Mouse (Mus musculus) heart, adult 11 months (tissue): ENCODE measurements around the gene Gm47995.

ENCODE experiments used
- DNase-seq: peaks from one replicate; pipeline ENCODE4 v3.0.0; 2022

Gm47995 gene

DNA sequence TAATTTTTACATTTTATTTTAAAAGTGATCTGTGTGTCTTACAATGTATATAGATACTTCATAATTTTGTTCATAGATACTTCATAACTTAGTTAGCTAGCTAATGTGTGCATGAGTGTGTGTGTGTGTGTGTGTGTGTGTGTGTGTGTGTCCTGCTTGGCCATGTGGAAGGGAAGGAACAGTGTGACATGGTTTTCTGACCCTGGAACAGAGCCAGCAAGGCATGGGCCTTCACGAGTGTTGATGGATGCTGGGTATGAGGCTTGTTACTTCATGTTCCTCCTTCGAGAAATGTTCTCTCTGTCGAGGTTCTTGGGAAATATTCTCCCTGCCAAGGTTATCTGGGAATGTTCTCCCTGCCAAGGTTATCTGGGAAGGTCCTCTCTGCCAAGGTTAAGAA lies 35.5 kb downstream of the Gm47995 start:
- no peak for DNase-seq

DNA sequence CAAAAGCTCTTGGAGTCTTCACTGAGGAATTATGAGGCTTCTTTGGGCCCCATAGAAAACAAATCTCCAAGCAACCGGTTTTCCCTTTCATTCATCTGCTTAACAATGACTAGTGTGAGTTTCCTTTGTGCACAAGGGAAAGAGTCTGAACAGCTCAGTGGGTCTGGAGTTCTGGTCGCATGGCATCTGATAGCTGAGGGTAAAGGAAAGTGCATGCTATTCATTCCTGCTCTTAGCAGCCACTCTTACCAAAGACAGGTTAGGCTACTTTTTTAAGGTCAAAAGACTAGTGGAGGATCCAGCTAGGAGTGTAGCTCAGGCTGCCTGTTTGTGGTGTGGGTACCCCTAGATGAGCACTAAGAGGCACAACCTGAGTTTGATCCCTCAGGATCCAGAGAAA lies 37.3 kb downstream of the Gm47995 start:
- no peak for DNase-seq

DNA sequence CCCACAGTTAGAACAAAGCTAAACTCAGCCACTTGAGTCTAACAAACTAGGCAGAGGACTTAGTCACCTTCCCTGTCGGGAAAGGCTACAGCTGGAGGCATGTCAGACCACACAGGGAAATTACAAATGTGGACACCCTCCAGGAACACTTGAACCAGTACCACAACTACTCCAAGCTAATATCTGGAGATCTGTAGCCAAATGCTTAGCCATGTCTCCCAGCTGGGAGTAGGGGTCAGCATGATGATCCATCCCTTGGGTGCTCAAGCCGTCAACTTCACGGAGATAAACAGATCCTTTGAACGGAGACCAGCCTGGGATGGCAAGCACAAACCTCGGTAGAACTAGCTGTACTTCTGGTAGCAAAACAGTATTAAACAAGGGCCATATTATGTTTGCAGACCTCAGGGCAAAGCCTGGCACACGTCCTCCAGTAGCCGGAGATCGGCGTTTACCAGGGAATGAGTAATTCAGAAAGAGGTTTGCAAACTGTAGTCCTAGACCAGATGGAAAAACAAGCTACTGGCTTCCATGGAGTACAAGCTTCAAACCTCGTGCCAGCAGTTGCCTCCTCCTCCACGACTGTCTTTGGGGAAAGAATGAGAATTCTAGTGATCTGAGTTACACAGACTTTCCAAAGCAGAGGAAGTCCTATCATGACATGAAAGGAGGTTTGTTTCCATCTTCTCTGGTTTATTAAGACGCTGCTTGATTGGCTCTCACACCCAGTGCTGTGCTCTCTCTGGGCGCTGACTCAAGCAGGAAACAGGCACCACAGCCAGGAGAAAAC lies 38.1 kb downstream of the Gm47995 start:
- DNase-seq, result peak; percentile 98

DNA sequence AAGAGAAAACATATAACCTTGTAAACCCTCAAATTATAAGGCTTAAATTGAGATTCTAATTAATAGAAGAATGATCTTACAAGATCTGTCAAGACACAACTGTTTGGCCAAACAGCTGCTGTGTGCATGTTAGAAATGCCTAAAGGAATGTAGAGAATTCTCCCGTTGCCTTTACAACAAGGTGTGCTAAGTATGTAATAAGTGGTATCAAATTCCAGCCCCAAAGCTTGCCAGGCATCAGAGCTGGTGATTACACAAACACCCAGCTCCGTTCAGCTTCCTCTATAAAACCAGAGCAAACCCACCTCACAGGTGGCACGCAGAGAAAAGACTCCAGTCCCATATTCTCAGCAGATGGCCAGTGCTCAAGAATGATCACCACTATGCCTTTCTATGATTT lies 39.5 kb downstream of the Gm47995 start:
- DNase-seq, result no peak

DNA sequence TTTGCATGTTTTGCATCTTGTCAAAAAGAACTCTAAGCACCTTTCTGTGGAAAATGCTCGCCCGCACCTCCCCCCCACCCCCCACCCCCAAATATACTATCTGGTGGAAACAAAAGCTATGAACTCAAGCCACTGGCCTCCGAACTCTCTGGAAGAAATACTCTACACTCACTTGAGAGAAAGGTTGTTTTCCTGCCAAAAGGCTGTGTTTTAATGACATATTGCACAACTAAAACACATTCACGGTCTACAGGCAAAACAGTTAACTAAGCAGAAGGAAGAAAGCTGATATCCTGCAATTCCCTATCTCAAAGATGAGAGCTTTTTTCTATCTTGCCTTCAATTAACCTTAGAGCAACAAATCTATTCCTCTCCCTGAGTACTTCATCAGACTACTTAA lies 45.1 kb downstream of the Gm47995 start:
- peak; percentile 33 for DNase-seq

DNA sequence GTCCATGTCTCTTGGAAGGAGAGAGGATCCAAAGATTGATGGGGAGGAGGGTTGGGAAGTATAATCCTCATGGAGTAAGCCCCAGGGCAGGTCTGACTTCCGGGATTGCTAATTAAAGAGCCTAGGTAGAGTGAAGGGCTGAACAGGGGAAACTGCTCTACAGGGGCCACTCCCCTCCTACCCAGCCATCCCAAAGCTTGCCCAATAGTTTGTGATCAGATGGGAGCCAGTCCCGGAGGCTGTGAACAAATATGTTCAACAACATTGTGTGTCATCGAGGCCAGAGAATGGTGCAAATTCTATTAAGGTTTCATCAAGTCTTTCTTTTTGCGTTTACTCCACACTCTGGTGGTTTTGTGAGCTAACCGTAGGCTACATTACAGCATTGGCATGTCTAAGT lies 45.8 kb downstream of the Gm47995 start:
- DNase-seq, result peak; percentile 81

DNA sequence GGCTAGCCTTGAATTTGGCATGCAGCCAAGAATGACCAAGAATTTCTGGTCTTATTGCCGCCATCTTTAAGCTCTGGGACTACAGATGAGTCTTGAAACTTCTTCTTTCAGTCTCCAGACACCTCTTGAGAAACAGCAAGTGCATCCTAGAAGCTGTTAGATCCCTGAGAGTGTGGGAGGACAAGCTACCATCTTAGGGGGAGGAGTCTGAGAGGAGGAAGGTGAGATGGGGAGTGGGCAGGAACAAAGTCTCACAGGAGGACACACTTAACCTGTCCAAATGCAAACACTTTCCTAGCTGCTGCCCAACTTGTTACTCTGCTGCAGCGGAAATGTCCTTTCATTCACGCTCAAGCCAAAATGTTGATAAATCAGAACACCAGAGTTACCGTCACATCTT lies 46.5 kb downstream of the Gm47995 start:
- peak; percentile 86 for DNase-seq

DNA sequence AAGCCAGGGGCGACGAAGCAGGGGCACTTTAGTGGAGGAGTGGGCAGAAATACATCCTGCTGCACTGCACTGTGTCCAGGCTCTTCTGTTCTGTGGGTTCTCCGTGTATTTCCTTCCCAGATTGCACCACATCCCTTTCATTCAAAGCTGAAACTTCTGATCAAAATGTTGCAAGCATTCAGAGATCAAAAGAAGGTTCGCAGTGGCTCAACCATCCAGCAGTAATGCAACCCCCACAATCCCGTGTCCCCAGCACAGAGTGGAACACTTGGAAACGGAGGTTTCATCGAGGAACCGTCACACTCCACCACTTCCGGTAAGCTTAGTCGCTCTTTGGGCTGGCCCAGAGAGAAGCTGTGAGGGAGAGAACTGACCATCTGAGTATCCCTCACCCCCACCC lies 46.9 kb downstream of the Gm47995 start:
- peak; percentile 88 for DNase-seq

DNA sequence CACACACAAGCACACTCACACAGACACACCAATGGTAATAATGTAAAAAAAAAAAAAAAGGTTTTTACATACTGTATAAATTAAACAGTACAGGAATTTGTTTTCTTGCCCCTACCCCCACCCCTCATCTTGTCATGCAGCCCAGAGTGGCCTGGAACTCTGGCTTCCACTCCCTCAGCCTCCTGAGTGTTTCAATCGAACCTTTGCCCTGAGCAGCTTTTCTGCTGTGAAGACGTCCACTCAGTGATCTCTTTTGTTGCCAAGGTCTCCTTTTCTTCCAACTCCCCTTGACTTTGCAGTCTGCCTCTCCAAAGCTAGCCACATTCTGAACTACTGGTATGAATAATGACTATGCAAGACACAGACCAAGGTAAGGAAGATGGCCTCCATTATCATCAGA lies 47.6 kb downstream of the Gm47995 start:
- no peak for DNase-seq
